Mouse (Mus musculus): ENCODE results near the gene Zfp467.

DNA sequence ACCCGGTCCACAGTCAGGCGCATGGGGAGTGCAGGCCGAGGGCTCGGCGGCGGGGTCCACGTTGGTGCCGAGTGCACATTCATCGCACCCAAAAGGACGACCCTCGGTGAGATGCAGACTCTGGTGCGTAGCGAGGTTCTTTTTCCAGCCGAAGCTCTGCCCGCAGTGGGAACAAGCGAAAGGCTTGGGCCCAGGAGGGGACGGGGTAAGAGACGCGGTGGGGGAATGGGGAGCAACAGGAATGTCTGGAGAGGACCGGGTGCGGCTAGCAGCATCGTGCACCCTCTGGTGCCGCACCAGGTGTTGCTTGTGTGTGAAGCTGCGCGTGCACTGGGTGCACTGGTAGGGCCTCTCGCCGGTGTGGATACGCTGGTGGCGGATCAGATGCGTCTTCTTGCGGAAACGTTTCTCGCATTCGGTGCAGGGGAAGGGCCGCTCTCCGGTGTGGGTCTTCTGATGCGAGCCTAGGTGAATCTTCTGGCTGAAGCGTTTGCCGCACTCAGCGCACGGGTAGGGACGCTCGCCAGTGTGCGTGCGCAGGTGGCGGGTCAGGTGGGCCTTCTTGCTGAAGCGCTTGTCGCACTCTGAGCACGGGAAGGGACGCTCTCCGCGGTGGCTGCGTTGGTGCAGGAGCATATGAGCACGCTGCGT, 7.0 kb downstream of the Zfp467 start:
- no peak for TF ChIP-seq CTCF (IDR thresholded peaks at IDR 0.05; ENCODE audit: borderline replicate concordance, extremely low read depth, insufficient read depth, insufficient read length)
- no peak for TF ChIP-seq POLR2A (IDR thresholded peaks at IDR 0.05; ENCODE audit: borderline replicate concordance, extremely low read depth, insufficient read depth, insufficient read length, poor library complexity, severe bottlenecking)

Data from brain, embryonic 14.5 days (tissue).